Mouse (Mus musculus) myocyte (in vitro differentiated cells): ENCODE results near the gene Hspg2.

Source experiments
- CEBPB ChIP-seq: IDR thresholded peaks from 2 replicates; pipeline ENCODE4 v1.6.1; 2011; ENCODE audit warnings: mild to moderate bottlenecking, moderate library complexity; ENCODE audit not compliant: poor library complexity, insufficient read depth, severe bottlenecking
- E2F4 ChIP-seq: IDR thresholded peaks from one replicate; pipeline ENCODE4 v1.6.1; 2011; ENCODE audit warnings: mild to moderate bottlenecking, control low read depth, moderate library complexity; ENCODE audit not compliant: insufficient read depth
- MAX ChIP-seq: IDR thresholded peaks from one replicate; pipeline ENCODE4 v1.6.1; 2011; ENCODE audit warnings: low read depth, mild to moderate bottlenecking, control low read depth
- MYOD1 ChIP-seq, 3 experiments: IDR thresholded peaks; one replicate each; pipeline ENCODE4 v1.6.1; 2011; ENCODE audit warnings: control low read depth in 2 of 3, low read depth in 2 of 3, mild to moderate bottlenecking in 2 of 3, moderate library complexity in 1 of 3; ENCODE audit not compliant: insufficient read length in 2 of 3, control insufficient read depth in 1 of 3
- MYOG ChIP-seq, 3 experiments: IDR thresholded peaks; one replicate each; pipeline ENCODE4 v1.6.1; 2011; ENCODE audit warnings: control low read depth in 2 of 3, low read depth in 2 of 3, mild to moderate bottlenecking in 2 of 3; ENCODE audit not compliant: insufficient read length in 2 of 3, control insufficient read depth in 1 of 3, insufficient read depth in 1 of 3
- POLR2A ChIP-seq: IDR thresholded peaks from one replicate; pipeline ENCODE4 v1.6.1; 2011; ENCODE audit warnings: low read depth, mild to moderate bottlenecking, control low read depth, moderate library complexity; ENCODE audit not compliant: insufficient read length
- POLR2AphosphoS2 ChIP-seq: IDR thresholded peaks from one replicate; pipeline ENCODE4 v1.6.1; 2011; ENCODE audit warnings: low read depth, control low read depth; ENCODE audit not compliant: insufficient read length
- REST ChIP-seq: IDR thresholded peaks from one replicate; pipeline ENCODE4 v1.6.1; 2011; ENCODE audit warnings: mild to moderate bottlenecking, control low read depth, moderate library complexity; ENCODE audit not compliant: insufficient read depth, insufficient read length
- SRF ChIP-seq: IDR thresholded peaks from one replicate; pipeline ENCODE4 v1.6.1; 2011; ENCODE audit warnings: low read depth; ENCODE audit not compliant: control insufficient read depth, insufficient read length
- TCF12 ChIP-seq: IDR thresholded peaks from one replicate; pipeline ENCODE4 v1.6.1; 2011; ENCODE audit warnings: mild to moderate bottlenecking, control low read depth; ENCODE audit not compliant: poor library complexity, insufficient read depth, severe bottlenecking
- TCF3 ChIP-seq: IDR thresholded peaks from one replicate; pipeline ENCODE4 v1.6.1; 2011; ENCODE audit warnings: low read depth, control low read depth; ENCODE audit not compliant: insufficient read length
- USF1 ChIP-seq: IDR thresholded peaks from one replicate; pipeline ENCODE4 v1.6.1; 2011; ENCODE audit warnings: low read depth, mild to moderate bottlenecking, control low read depth, moderate library complexity

DNA sequence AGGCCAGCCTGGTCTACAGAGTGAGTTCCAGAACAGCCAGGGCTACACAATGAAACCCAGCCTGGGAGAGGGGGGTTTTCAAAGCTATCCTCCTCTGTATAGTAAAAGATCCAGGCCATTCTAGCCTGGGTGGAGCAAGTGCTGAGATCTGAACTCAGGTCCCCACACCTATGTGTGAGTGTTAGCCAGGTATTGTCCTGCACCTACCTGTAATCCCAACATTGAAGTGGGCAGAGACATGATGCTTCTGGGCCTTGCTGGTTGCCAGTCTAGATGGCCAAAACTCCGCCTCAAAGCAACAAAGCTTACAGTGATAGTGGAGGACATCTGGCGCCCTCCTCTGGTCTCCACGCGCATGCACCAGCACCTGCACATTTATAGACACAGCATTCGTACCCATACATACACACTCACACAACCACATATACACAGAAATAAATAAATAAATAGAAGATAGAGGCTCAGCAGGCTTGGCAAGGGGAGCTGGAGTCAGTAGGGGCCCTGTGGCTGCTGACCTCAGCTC, 77.5 kb downstream of the Hspg2 start:
- TF ChIP-seq USF1 (no peak), MAX (no peak), POLR2A (no peak), TCF12 (no peak), POLR2AphosphoS2 (no peak), SRF (no peak), MYOG (IDR thresholded peaks at IDR 0.05; ENCODE audit: control insufficient read depth in 1 of 3, insufficient read depth in 1 of 3, insufficient read length in 2 of 3, low read depth in 2 of 3) (no peak), MYOD1 (IDR thresholded peaks at IDR 0.05; ENCODE audit: control insufficient read depth in 1 of 3, insufficient read length in 2 of 3, low read depth in 2 of 3) (no peak), CEBPB (no peak), E2F4 (no peak), REST (no peak), TCF3 (no peak)
